Mouse (Mus musculus) CH12.LX (cell line): Measurements from ENCODE around the gene C2cd3. TPM values are rescaled to one million over a fixed set of nuclear protein-coding genes. Genes with fewer than 3 reads are reported as not detected.

ENCODE experiments used
- DNase-seq: peaks from one replicate; pipeline ENCODE4 v3.0.0-alpha.2; 2013; ENCODE audit errors: extremely low read depth
- H3K27ac ChIP-seq: 2 replicates; pipeline ENCODE4 v1.5.1; 2012; ENCODE audit warnings: low read depth, mild to moderate bottlenecking, control low read depth, moderate library complexity; ENCODE audit not compliant: insufficient read depth
- H3K27me3 ChIP-seq: replicated peaks from 2 replicates; pipeline ENCODE3; 2012; ENCODE audit warnings: inconsistent platforms
- H3K36me3 ChIP-seq, 2 experiments: replicated peaks in 1 of 2; 2 replicates each; pipeline versions ENCODE3 to v1.6.1; 2012; ENCODE audit warnings: inconsistent platforms in 1 of 2, low read length in 1 of 2, mild to moderate bottlenecking in 1 of 2, mixed read lengths in 1 of 2, moderate library complexity in 1 of 2; ENCODE audit not compliant: control insufficient read depth in 1 of 2, insufficient read depth in 1 of 2
- H3K4me1 ChIP-seq, 2 experiments: 2 replicates each; pipeline ENCODE4 v1.6.1; 2012; ENCODE audit warnings: inconsistent platforms in 1 of 2, moderate library complexity in 1 of 2; ENCODE audit not compliant: insufficient read depth in 2 of 2, control insufficient read depth in 1 of 2
- H3K4me2 ChIP-seq: 2 replicates; pipeline ENCODE4 v1.6.1; 2012; ENCODE audit warnings: low read depth, mild to moderate bottlenecking, control low read depth; ENCODE audit not compliant: poor library complexity, insufficient read depth, severe bottlenecking
- H3K4me3 ChIP-seq, 3 experiments: fragments of 150-350 bp in 1 of 3; sonication (generic) in 1 of 3; replicated peaks in 1 of 3; 2 replicates each; pipeline versions ENCODE3 to v1.5.1; 2011 to 2012; ENCODE audit warnings: low read depth in 2 of 3, low read length in 2 of 3, mild to moderate bottlenecking in 2 of 3, moderate library complexity in 2 of 3, control low read depth in 1 of 3, improper control_type of control experiment in 1 of 3, inconsistent platforms in 1 of 3, mixed read lengths in 1 of 3; ENCODE audit not compliant: poor library complexity in 1 of 3
- H3K79me2 ChIP-seq: replicated peaks from 2 replicates; pipeline ENCODE4 v1.6.1; 2012; ENCODE audit warnings: mild to moderate bottlenecking, moderate library complexity; ENCODE audit not compliant: control insufficient read depth, poor library complexity, insufficient read depth, severe bottlenecking; ENCODE audit errors: extremely low read depth
- H3K9ac ChIP-seq: 2 replicates; pipeline ENCODE4 v1.6.1; 2012; ENCODE audit warnings: low read depth, mild to moderate bottlenecking, control low read depth, moderate library complexity; ENCODE audit not compliant: insufficient read depth
- H3K9me3 ChIP-seq: replicated peaks from 2 replicates; pipeline ENCODE3; 2012; ENCODE audit warnings: low read length, inconsistent platforms, mixed read lengths
- CHD1 ChIP-seq: IDR thresholded peaks from 2 replicates; pipeline ENCODE4 v1.6.1; 2012; ENCODE audit warnings: low read depth, low read length, improper control_type of control experiment, inconsistent platforms
- CHD2 ChIP-seq: IDR thresholded peaks from 2 replicates; pipeline ENCODE4 v1.6.1; 2011; ENCODE audit warnings: low read length, improper control_type of control experiment
- GABPA ChIP-seq: IDR thresholded peaks from 2 replicates; pipeline ENCODE4 v1.6.1; 2012; ENCODE audit warnings: low read depth, low read length, improper control_type of control experiment, inconsistent platforms; ENCODE audit not compliant: insufficient replicate concordance
- IRF4 ChIP-seq: IDR thresholded peaks from 2 replicates; pipeline ENCODE4 v1.6.1; 2014; ENCODE audit warnings: low read depth, mild to moderate bottlenecking, inconsistent platforms, low read length, improper control_type of control experiment
- JUN ChIP-seq: IDR thresholded peaks from 2 replicates; pipeline ENCODE4 v1.6.1; 2011; ENCODE audit warnings: low read depth, mild to moderate bottlenecking, low read length, improper control_type of control experiment, moderate library complexity; ENCODE audit not compliant: insufficient read depth
- JUND ChIP-seq: conservative IDR thresholded peaks from 2 replicates; pipeline ENCODE4 v1.6.1; 2011; ENCODE audit warnings: low read depth, low read length, improper control_type of control experiment
- KAT2A ChIP-seq: IDR thresholded peaks from 2 replicates; pipeline ENCODE4 v1.6.1; 2012; ENCODE audit warnings: low read length, improper control_type of control experiment, inconsistent platforms; ENCODE audit not compliant: insufficient replicate concordance
- MAFK ChIP-seq: IDR thresholded peaks from 2 replicates; pipeline ENCODE4 v1.6.1; 2011; ENCODE audit warnings: low read length, improper control_type of control experiment; ENCODE audit not compliant: insufficient replicate concordance
- MEF2A ChIP-seq: IDR thresholded peaks from 2 replicates; pipeline ENCODE4 v1.6.1; 2014; ENCODE audit warnings: low read depth, mild to moderate bottlenecking, inconsistent platforms, low read length, improper control_type of control experiment, borderline replicate concordance
- USF1 ChIP-seq: IDR thresholded peaks from 2 replicates; pipeline ENCODE4 v1.6.1; 2014; ENCODE audit warnings: low read depth, mild to moderate bottlenecking, inconsistent platforms, low read length, improper control_type of control experiment
- ZC3H11A ChIP-seq: IDR thresholded peaks from 2 replicates; pipeline ENCODE4 v1.6.1; 2012; ENCODE audit warnings: low read depth, mild to moderate bottlenecking, inconsistent platforms, low read length, improper control_type of control experiment
- dilution Hi-C: fragments of 300-500 bp; cut with MboI; formaldehyde crosslinking; loops from 2 replicates; pipeline ENCODE4 v1.14.3; 2020; ENCODE audit warnings: low sequenced_read_pairs; ENCODE audit not compliant: extremely low pct_unique_long_range_greater_than_20kb, extremely low pct_ligation_motif_present
- in situ Hi-C: fragments of 300-500 bp; cut with MboI; formaldehyde crosslinking; loops from 3 replicates; pipeline ENCODE4 v1.14.3; 2019; ENCODE audit warnings: low sequenced_read_pairs, low pct_ligation_motif_present, low pct_unique_long_range_greater_than_20kb, mixed read lengths
- polyA plus RNA-seq: library from polyadenylated mRNA; unstranded; fragments of >175 nt; gene quantifications from 2 replicates; pipeline ENCODE4 v1.2.1, GENCODE M21; 2012; ENCODE audit warnings: low read depth; ENCODE audit not compliant: insufficient read length
- total RNA-seq, 2 experiments: library from RNA; depleted of rRNA; stranded (reverse); fragments of 300-350 nt in 1 of 2; fragments of >200 nt in 1 of 2; gene quantifications; 2 replicates each; pipeline ENCODE4 v1.2.3; 2012 to 2014

The C2cd3 gene
- total and polyA plus RNA-seq, 3 experiments, result 11.7 to 25.0 (median 16.7) TPM

DNA sequence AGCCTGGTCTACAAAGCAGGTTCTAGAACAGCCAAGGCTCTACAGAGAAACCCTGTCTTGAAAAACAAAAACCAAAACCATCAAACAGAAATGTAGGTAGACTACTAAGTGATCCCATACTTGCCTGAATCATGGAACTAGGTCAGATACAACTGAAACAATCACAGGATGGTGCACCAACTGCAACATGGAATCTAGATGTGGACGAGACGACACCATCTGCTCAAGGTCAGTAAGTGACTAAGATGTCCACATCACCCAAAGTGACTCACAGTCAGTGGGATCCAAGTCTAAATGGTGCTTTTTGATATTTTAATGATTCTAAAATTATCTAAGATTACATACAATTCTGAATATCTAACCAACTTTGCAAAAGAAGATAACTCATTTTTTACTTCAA is 36.1 kb upstream of the C2cd3 start:
- TF ChIP-seq IRF4, result no peak
- no peak for TF ChIP-seq GABPA
- TF ChIP-seq JUN, result no peak
- TF ChIP-seq USF1, result no peak
- no peak for TF ChIP-seq JUND
- TF ChIP-seq MEF2A, result no peak
- TF ChIP-seq KAT2A, result no peak
- no peak for TF ChIP-seq ZC3H11A
- TF ChIP-seq CHD2, result no peak
- TF ChIP-seq MAFK, result no peak
- Histone ChIP-seq H3K9ac (no peak overlapping the region), H3K27me3 (no peaks in the 10 kb centered on the region), H3K4me1 (no peaks in the 10 kb centered on the region), H3K4me2 (no peak overlapping the region), H3K4me3 (no peak overlapping the region), H3K79me2 (no peaks in the 10 kb centered on the region), H3K36me3 (peaks cover 58 to 87% of the 10 kb centered on the region in 2 experiments), H3K9me3 (no peaks in the 10 kb centered on the region), H3K27ac (no peak overlapping the region)
- dilution Hi-C loops, result no loop called here
- no peak for DNase-seq
- in situ Hi-C loops, result no loop called here

DNA sequence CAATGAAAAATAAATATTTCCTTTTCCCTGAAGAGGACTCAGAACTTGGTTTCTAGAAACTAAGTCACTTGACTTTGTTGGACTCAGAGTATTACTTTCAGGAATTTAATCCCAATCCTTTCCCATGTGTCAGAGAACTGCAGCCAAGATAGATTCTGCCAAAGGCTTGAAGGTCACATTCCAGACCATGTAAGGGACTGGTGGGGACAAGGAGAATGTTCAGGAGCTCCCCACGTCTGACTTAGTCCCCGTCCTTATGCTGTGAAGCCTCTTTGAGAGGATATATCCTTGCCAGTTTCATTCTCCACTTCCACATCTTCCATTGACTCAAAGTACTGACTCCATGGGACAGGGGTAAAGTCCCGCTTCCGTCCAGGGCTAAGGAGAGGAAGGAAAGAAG is 17.0 kb upstream of the C2cd3 start:
- no peaks in the 10 kb centered on the region for H3K9me3 ChIP-seq
- H3K4me1 ChIP-seq, result no peaks in the 10 kb centered on the region
- in situ Hi-C loops, result no loop called here
- no peak overlapping the region for H3K4me3 ChIP-seq
- dilution Hi-C loops, result no loop called here
- no peaks in the 10 kb centered on the region for H3K79me2 ChIP-seq
- no peak for DNase-seq
- H3K9ac ChIP-seq, result no peak overlapping the region
- H3K27ac ChIP-seq, result no peak overlapping the region
- TF ChIP-seq CHD2 (no peak), ZC3H11A (no peak)
- no peaks in the 10 kb centered on the region for H3K27me3 ChIP-seq
- no peak overlapping the region for H3K4me2 ChIP-seq
- H3K36me3 ChIP-seq, result peaks cover 0 to 27% of the 10 kb centered on the region in 2 experiments

- Histone ChIP-seq H3K27me3 (no peaks in the 10 kb centered on the region), H3K36me3 (peaks cover 0 to 20% of the 10 kb centered on the region in 2 experiments), H3K9me3 (no peaks in the 10 kb centered on the region), H3K4me2 (no peak overlapping the region), H3K4me1 (no peaks in the 10 kb centered on the region), H3K4me3 (no peak overlapping the region), H3K27ac (no peak overlapping the region), H3K9ac (no peak overlapping the region), H3K79me2 (no peaks in the 10 kb centered on the region)
- dilution Hi-C loops (no loop called here), in situ Hi-C loops (no loop called here)
- no peak for DNase-seq
- TF ChIP-seq GABPA (no peak), CHD1 (no peak)
These were observed 15.7 kb upstream of the C2cd3 start for GRCm38 (mm10) chr7:100356324-100356723.
